Mouse (Mus musculus): ENCODE measurements around the gene Prkg1. TPM values are rescaled to one million over a fixed set of nuclear protein-coding genes. Genes with fewer than 3 reads are reported as not detected.

Gene Prkg1
- total and polyA plus RNA-seq, 2 experiments, result 0.27 to 3.4 TPM

DNA sequence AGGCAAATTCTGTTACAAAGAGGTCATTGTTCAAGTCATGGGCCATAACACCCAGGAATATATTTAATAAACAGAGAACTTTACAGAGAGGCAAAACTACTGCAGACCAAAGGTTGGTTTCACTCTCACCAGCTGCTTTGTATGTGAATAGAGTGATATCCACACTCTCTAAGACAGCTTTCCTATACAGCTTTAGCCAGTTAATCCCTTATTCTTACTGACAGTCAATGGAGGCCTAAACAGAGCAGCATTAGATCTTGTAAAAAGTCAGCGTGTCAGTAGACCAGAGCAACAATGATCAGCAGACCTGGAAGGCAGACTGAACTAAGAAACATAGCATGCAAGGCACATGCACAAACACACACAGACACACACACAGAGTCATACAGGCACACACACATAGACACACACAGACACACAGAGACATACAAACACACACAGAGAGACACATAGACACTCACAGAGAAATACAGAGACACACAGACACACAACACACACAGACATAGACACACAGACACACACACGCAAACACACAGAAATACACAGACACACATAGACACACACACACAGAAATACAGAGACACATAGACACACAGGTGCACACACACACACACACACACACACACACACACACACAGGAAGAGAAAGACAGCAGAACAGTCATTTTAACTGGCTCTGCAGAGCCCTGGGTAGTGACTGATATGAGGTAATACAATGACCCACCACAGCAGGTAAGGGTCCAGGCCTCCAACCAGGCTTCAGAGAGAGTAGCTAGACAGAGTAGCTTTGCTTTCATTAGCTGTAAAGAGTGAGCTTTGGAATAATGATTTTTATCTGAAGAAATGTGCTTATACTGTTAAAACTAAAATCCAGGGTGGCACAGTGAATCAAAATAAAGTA lies 723.6 kb downstream of the Prkg1 start:
- H3K27ac ChIP-seq (replicated peaks; ENCODE audit: insufficient read depth, low read depth, low read length), result no peak overlapping the region
- H3K36me3 ChIP-seq (ENCODE audit: control insufficient read depth, insufficient read depth, low read length), result no peaks in the 10 kb centered on the region
- TF ChIP-seq POLR2A (IDR thresholded peaks at IDR 0.05; ENCODE audit: extremely low read depth, insufficient read depth, low read length), result no peak
- no peak for TF ChIP-seq CTCF (IDR thresholded peaks at IDR 0.05; ENCODE audit: low read depth, low read length)
- 93% methylated on average over 2 of the region's 2 CpGs for WGBS
- no peaks in the 10 kb centered on the region for H3K79me2 ChIP-seq (ENCODE audit: control insufficient read depth, insufficient read depth, low read length)
- DNase-seq (ENCODE audit: extremely low read depth, low read depth, low spot score), result no peak
- H3K9ac ChIP-seq (ENCODE audit: low read depth, low read length), result no peak overlapping the region
- no peaks in the 10 kb centered on the region for H3K27me3 ChIP-seq (ENCODE audit: control insufficient read depth, insufficient read depth, low read length)
- no peak overlapping the region for H3K4me3 ChIP-seq (ENCODE audit: insufficient read depth, low read depth, low read length)
- no peaks in the 10 kb centered on the region for H3K4me1 ChIP-seq (ENCODE audit: control insufficient read depth, insufficient read depth, low read length)

DNA sequence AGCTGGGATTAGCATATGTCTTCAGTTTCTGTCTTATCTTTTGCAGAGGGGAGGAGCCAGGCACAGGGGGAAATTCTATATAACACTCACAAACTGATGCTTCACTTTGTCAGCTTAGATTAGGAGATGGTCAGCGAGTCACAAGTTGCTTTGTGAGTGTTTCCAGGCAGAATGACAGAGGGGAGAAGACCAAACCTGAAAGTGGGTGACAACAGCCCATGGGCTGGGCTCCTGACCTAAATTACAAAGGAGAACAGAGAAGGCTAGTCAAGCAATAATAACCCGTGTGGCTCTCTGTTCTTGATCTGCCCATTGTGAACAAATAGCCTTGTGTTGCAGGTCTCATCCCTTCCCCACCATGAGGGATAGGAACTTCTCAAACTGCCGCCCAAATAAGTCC lies 725.9 kb downstream of the Prkg1 start:
- Histone ChIP-seq H3K36me3 (ENCODE audit: control insufficient read depth, insufficient read depth, low read length) (no peaks in the 10 kb centered on the region), H3K9ac (ENCODE audit: low read depth, low read length) (no peak overlapping the region), H3K27me3 (ENCODE audit: control insufficient read depth, insufficient read depth, low read length) (no peaks in the 10 kb centered on the region), H3K4me3 (ENCODE audit: insufficient read depth, low read depth, low read length) (no peak overlapping the region), H3K79me2 (ENCODE audit: control insufficient read depth, insufficient read depth, low read length) (no peaks in the 10 kb centered on the region), H3K4me1 (ENCODE audit: control insufficient read depth, insufficient read depth, low read length) (no peaks in the 10 kb centered on the region), H3K27ac (replicated peaks; ENCODE audit: insufficient read depth, low read depth, low read length) (no peak overlapping the region)
- TF ChIP-seq POLR2A (IDR thresholded peaks at IDR 0.05; ENCODE audit: extremely low read depth, insufficient read depth, low read length) (no peak), CTCF (IDR thresholded peaks at IDR 0.05; ENCODE audit: low read depth, low read length) (no peak)
- no peak for DNase-seq (ENCODE audit: extremely low read depth, low read depth, low spot score)
- WGBS, result 81% methylated on average over 3 of the region's 3 CpGs

DNA sequence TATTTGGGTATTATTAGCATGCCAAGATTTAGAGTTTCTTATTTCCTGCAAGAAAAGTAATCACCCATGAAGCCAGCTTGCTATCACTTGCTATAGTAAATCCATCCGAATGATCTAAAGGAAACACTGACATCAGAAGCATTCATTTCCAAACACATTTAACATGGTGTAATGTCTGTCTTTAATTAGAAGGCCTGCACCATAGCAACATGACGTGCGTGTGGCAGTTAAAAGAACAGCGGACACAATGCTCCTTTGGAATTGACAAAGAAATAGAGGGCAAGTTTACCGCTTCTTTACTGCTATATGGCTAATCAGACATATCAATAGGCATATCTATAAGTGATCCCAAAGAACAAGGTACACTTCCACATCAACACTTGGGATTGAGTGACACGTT lies 733.2 kb downstream of the Prkg1 start:
- no peak for DNase-seq (ENCODE audit: extremely low read depth, low read depth, low spot score)
- no peak overlapping the region for H3K4me3 ChIP-seq (ENCODE audit: insufficient read depth, low read depth, low read length)
- H3K27me3 ChIP-seq (ENCODE audit: control insufficient read depth, insufficient read depth, low read length), result no peaks in the 10 kb centered on the region
- no peak overlapping the region for H3K9ac ChIP-seq (ENCODE audit: low read depth, low read length)
- no peaks in the 10 kb centered on the region for H3K4me1 ChIP-seq (ENCODE audit: control insufficient read depth, insufficient read depth, low read length)
- TF ChIP-seq CTCF (IDR thresholded peaks at IDR 0.05; ENCODE audit: low read depth, low read length) (no peak), POLR2A (IDR thresholded peaks at IDR 0.05; ENCODE audit: extremely low read depth, insufficient read depth, low read length) (no peak)
- H3K36me3 ChIP-seq (ENCODE audit: control insufficient read depth, insufficient read depth, low read length), result no peaks in the 10 kb centered on the region
- H3K79me2 ChIP-seq (ENCODE audit: control insufficient read depth, insufficient read depth, low read length), result no peaks in the 10 kb centered on the region
- WGBS, result 86% methylated on average over 6 of the region's 6 CpGs
- H3K27ac ChIP-seq (replicated peaks; ENCODE audit: insufficient read depth, low read depth, low read length), result no peak overlapping the region

DNA sequence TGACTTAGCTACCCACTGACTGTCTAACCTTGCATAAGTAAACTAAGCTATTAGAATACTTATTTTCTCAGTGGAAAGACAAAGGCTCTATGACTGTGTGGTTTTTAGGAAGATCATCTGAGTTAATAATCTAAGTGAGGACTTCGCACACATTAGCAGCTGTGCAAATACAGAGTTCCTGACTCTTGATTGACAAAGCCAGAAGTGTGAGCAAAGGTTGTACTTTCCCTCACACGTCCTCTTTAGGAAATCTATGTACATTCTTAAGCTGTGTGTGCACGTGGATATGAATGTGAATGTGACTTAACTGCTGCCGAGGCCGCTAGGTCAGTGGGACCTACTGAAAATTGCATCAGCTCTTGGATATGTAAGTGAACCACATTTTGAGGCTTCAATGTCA lies 738.0 kb downstream of the Prkg1 start:
- no peak overlapping the region for H3K4me3 ChIP-seq (ENCODE audit: insufficient read depth, low read depth, low read length)
- no peak for DNase-seq (ENCODE audit: extremely low read depth, low read depth, low spot score)
- H3K27me3 ChIP-seq (ENCODE audit: control insufficient read depth, insufficient read depth, low read length), result no peaks in the 10 kb centered on the region
- no peaks in the 10 kb centered on the region for H3K36me3 ChIP-seq (ENCODE audit: control insufficient read depth, insufficient read depth, low read length)
- WGBS, result 43% methylated on average over 5 of the region's 5 CpGs
- no peaks in the 10 kb centered on the region for H3K4me1 ChIP-seq (ENCODE audit: control insufficient read depth, insufficient read depth, low read length)
- no peak overlapping the region for H3K27ac ChIP-seq (replicated peaks; ENCODE audit: insufficient read depth, low read depth, low read length)
- no peak overlapping the region for H3K9ac ChIP-seq (ENCODE audit: low read depth, low read length)
- H3K79me2 ChIP-seq (ENCODE audit: control insufficient read depth, insufficient read depth, low read length), result no peaks in the 10 kb centered on the region
- no peak for TF ChIP-seq POLR2A (IDR thresholded peaks at IDR 0.05; ENCODE audit: extremely low read depth, insufficient read depth, low read length)
- TF ChIP-seq CTCF (IDR thresholded peaks at IDR 0.05; ENCODE audit: low read depth, low read length), result no peak

DNA sequence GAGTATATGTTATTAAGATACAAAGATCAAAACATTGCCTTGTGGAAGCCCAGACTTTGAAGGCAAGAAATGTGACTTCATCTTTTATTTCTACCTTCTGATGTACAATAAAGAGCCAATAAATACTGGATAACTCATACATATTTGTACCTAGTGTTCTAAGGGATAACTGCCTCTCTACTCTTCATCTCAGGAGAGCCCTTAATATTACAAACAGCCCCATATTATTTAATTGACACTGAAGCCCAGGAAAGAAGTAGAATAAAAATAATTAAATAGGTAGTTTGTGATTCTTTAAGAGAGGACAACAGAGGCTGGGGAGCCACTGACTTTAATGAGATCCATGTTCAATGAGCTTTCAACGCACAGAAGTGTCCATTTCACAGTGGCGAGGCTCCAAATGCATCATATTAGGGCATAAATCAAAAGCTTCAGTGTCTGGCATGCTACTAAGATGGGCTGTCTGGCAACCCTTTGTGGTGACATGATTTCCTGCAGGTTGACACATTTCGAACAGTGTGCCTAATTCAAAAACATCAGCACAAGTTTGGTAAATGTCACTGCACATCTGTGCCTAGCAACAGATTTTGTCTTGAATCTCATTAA lies 753.2 kb downstream of the Prkg1 start:
- no peak overlapping the region for H3K4me3 ChIP-seq (ENCODE audit: insufficient read depth, low read depth, low read length)
- H3K4me1 ChIP-seq (ENCODE audit: control insufficient read depth, insufficient read depth, low read length), result no peaks in the 10 kb centered on the region
- no peak overlapping the region for H3K27ac ChIP-seq (replicated peaks; ENCODE audit: insufficient read depth, low read depth, low read length)
- H3K9ac ChIP-seq (ENCODE audit: low read depth, low read length), result no peak overlapping the region
- no peaks in the 10 kb centered on the region for H3K36me3 ChIP-seq (ENCODE audit: control insufficient read depth, insufficient read depth, low read length)
- no peak for DNase-seq (ENCODE audit: extremely low read depth, low read depth, low spot score)
- 84% methylated on average over 3 of the region's 3 CpGs for WGBS
- H3K79me2 ChIP-seq (ENCODE audit: control insufficient read depth, insufficient read depth, low read length), result no peaks in the 10 kb centered on the region
- TF ChIP-seq CTCF (IDR thresholded peaks at IDR 0.05; ENCODE audit: low read depth, low read length) (no peak), POLR2A (IDR thresholded peaks at IDR 0.05; ENCODE audit: extremely low read depth, insufficient read depth, low read length) (no peak)
- H3K27me3 ChIP-seq (ENCODE audit: control insufficient read depth, insufficient read depth, low read length), result no peaks in the 10 kb centered on the region

DNA sequence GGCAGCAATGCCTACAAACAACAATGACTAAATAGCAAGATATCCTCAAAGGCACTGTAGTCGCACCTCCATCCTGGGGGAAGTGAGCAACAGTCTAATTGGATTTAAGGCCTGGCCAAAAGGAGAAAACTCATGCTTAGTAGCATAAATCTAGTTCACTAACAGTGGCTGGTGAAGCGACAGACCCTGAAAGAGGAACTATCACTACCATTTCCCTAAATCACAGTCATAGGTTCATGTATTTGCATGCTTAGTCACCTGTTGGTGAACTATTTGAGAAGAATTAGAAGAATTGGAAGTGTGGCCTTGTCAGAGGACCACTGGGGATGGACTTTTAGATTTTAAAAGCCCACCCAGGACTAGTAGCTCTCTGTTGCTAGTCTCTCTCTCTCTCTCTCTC lies 766.3 kb downstream of the Prkg1 start:
- 89% methylated on average over 2 of the region's 2 CpGs for WGBS

More for the DNA sequence above, 766.3 kb downstream of the Prkg1 start:
- Histone ChIP-seq H3K79me2 (ENCODE audit: control insufficient read depth, insufficient read depth, low read length) (no peaks in the 10 kb centered on the region), H3K27me3 (ENCODE audit: control insufficient read depth, insufficient read depth, low read length) (no peaks in the 10 kb centered on the region), H3K4me3 (ENCODE audit: insufficient read depth, low read depth, low read length) (no peak overlapping the region), H3K36me3 (ENCODE audit: control insufficient read depth, insufficient read depth, low read length) (no peaks in the 10 kb centered on the region), H3K27ac (replicated peaks; ENCODE audit: insufficient read depth, low read depth, low read length) (no peak overlapping the region), H3K4me1 (ENCODE audit: control insufficient read depth, insufficient read depth, low read length) (no peaks in the 10 kb centered on the region), H3K9ac (ENCODE audit: low read depth, low read length) (no peak overlapping the region)
- no peak for DNase-seq (ENCODE audit: extremely low read depth, low read depth, low spot score)
- TF ChIP-seq CTCF (IDR thresholded peaks at IDR 0.05; ENCODE audit: low read depth, low read length), result no peak
- TF ChIP-seq POLR2A (IDR thresholded peaks at IDR 0.05; ENCODE audit: extremely low read depth, insufficient read depth, low read length), result no peak
